Comparison of ENCODE assay signal across 12 mouse cellular contexts in genomic region chr17:34934031-34934430, GRCm38 (mm10). TPM values are rescaled to one million over a fixed set of nuclear protein-coding genes. Genes with fewer than 3 reads are reported as not detected.
DNase-seq lines count a peak whose midpoint lies in the region; ATAC-seq and TF ChIP-seq lines count a peak whose summit lies in the region.
"Had no signal": no experiment of that assay in that cellular context is flagged by ENCODE, and none has a peak within 500 bp of the region (broad histone marks: within the 10 kb centered on the region; RNA-seq: fewer than 3 reads in every experiment).

No protein-coding gene starts in this region.

- H3K27ac ChIP-seq in forebrain, embryonic 10.5 days, result peak overlapping the region; percentile 30; the same call in 1 of the 2 replicates
- no peak overlapping the region for H3K27ac ChIP-seq in forebrain, embryonic 13.5 days
- no peak overlapping the region for H3K27ac ChIP-seq in liver, embryonic 14.5 days

- H3K27me3 ChIP-seq in forebrain, embryonic 10.5 days (ENCODE audit: poor library complexity, severe bottlenecking), result peaks cover 12% of the 10 kb centered on the region
- no peaks in the 10 kb centered on the region for H3K27me3 ChIP-seq in forebrain, embryonic 13.5 days
- no peaks in the 10 kb centered on the region for H3K27me3 ChIP-seq in megakaryocyte, embryonic 14.5 days (replicated peaks)
- no peaks in the 10 kb centered on the region for H3K27me3 ChIP-seq in liver, embryonic 14.5 days (ENCODE audit: control insufficient read depth, insufficient read depth, low read length)

- H3K9ac ChIP-seq in forebrain, embryonic 13.5 days, result no peak overlapping the region
- no peak overlapping the region for H3K9ac ChIP-seq in liver, embryonic 14.5 days (replicated peaks)

- peak overlapping the region; percentile 18 for H3K4me3 ChIP-seq in forebrain, embryonic 10.5 days
- H3K4me3 ChIP-seq in forebrain, embryonic 13.5 days, result no peak overlapping the region
- H3K4me3 ChIP-seq in megakaryocyte, embryonic 14.5 days (replicated peaks), result peak overlapping the region; percentile 14
- no peak overlapping the region for H3K4me3 ChIP-seq in liver, embryonic 14.5 days (ENCODE audit: insufficient read depth in 1 of 2, low read depth in 2 of 2, low read length in 2 of 2)
- H3K4me3 ChIP-seq: erythroblast, embryonic 14.5 days had no signal

- no peak for DNase-seq in forebrain, embryonic 10.5 days (ENCODE audit: extremely low spot score, low spot score)
- peak; percentile 75 for DNase-seq in kidney, adult 18-20 months
- DNase-seq in liver, embryonic 14.5 days (ENCODE audit: low read depth in 3 of 3, low spot score in 3 of 3), result no peak
- DNase-seq in gastrocnemius, postnatal 14 days, result no peak
- no peak for DNase-seq in yolk sac, embryonic 10.5 days (ENCODE audit: low spot score)
- DNase-seq: spleen, adult 18-20 months had no signal

- no peak overlapping the region for H3K4me2 ChIP-seq in forebrain, embryonic 13.5 days
- peak overlapping the region; percentile 31 for H3K4me2 ChIP-seq in liver, embryonic 14.5 days (ENCODE audit: low read depth)

- WGBS in forebrain, embryonic 10.5 days, result 68% methylated on average over 24 of the region's 24 CpGs
- 77% methylated on average over 24 of the region's 24 CpGs for WGBS in forebrain, embryonic 13.5 days
- WGBS in liver, embryonic 14.5 days (ENCODE audit: insufficient replicate concordance), result 73% methylated on average over 24 of the region's 24 CpGs

- TF ChIP-seq CTCF in liver, embryonic 14.5 days (IDR thresholded peaks at IDR 0.05; ENCODE audit: low read depth), result no peak

- peaks cover 21% of the 10 kb centered on the region for H3K36me3 ChIP-seq in forebrain, embryonic 10.5 days (replicated peaks)
- H3K36me3 ChIP-seq in forebrain, embryonic 13.5 days (ENCODE audit: poor library complexity, severe bottlenecking), result peaks cover 20% of the 10 kb centered on the region; the same call in 1 of the 2 replicates
- H3K36me3 ChIP-seq in megakaryocyte, embryonic 14.5 days (replicated peaks; ENCODE audit: low read length), result peaks cover 49% of the 10 kb centered on the region
- no peaks in the 10 kb centered on the region for H3K36me3 ChIP-seq in liver, embryonic 14.5 days (replicated peaks; ENCODE audit: control insufficient read depth, insufficient read depth, low read depth)

- intact Hi-C loops in gastrocnemius, postnatal 14 days (cut with DNase I; ENCODE audit: low total_unique reads), result no loop called here

- H3K4me1 ChIP-seq in forebrain, embryonic 10.5 days, result peaks cover 38% of the 10 kb centered on the region
- H3K4me1 ChIP-seq in forebrain, embryonic 13.5 days, result peaks cover 9% of the 10 kb centered on the region
- H3K4me1 ChIP-seq in megakaryocyte, embryonic 14.5 days, result peaks cover 49% of the 10 kb centered on the region
- peaks cover 2 to 5% of the 10 kb centered on the region in 2 experiments; a peak in 3 of 4 replicates for H3K4me1 ChIP-seq in liver, embryonic 14.5 days (replicated peaks; ENCODE audit: control insufficient read depth in 2 of 2, insufficient read depth in 2 of 2, low read length in 1 of 2)

- no peak for TF ChIP-seq EP300 in liver, embryonic 14.5 days (IDR thresholded peaks at IDR 0.05; ENCODE audit: low read depth)

- H3K9me3 ChIP-seq in forebrain, embryonic 10.5 days, result no peaks in the 10 kb centered on the region
- no peaks in the 10 kb centered on the region for H3K9me3 ChIP-seq in forebrain, embryonic 13.5 days (replicated peaks)
- no peaks in the 10 kb centered on the region for H3K9me3 ChIP-seq in megakaryocyte, embryonic 14.5 days
- H3K9me3 ChIP-seq in liver, embryonic 14.5 days (ENCODE audit: control insufficient read depth, low read length), result no peaks in the 10 kb centered on the region

- ATAC-seq in forebrain, embryonic 13.5 days, result no peak
- ATAC-seq in megakaryocyte, adult 5-6 weeks (ENCODE audit: poor library complexity, severe bottlenecking), result no peak
- ATAC-seq in liver, embryonic 14.5 days (ENCODE audit: insufficient read depth), result no peak

RNA-seq across cellular contexts. Expression of gene Neu1, which starts 3.0 kb away (rescaled TPM):
- polyA plus RNA-seq in forebrain, embryonic 10.5 days (2016; fragmentation: Nextera tagmentation; extraction: Ambion mirVana), result 18.2 and 18.8 TPM in 2 replicates
- polyA plus RNA-seq in forebrain, embryonic 13.5 days (2015; fragmentation: Nextera tagmentation; extraction: Ambion mirVana), result 18.0 and 18.7 TPM in 2 replicates
- polyA plus RNA-seq in megakaryocyte, embryonic 14.5 days (2012; ENCODE audit: insufficient read depth, low replicate concordance), result 12.4 and 41.3 TPM in 2 replicates
- total RNA-seq in megakaryocyte, adult 5-6 weeks (2015), result 18.1 and 22.9 TPM in 2 replicates
- total RNA-seq in megakaryocyte, adult 5-6 weeks (2017), result 23.4 and 23.7 TPM in 2 replicates
- 9.7 and 11.0 TPM in 2 replicates for polyA plus RNA-seq in liver, embryonic 14.5 days (2012; rRNA removed)
- polyA plus RNA-seq in liver, embryonic 14.5 days (2014; fragmentation: Nextera tagmentation; extraction: Ambion mirVana), result 10.1 and 10.4 TPM in 2 replicates
- total RNA-seq in gastrocnemius, postnatal 14 days (2021), result 1 to 10 TPM; 8.0 to 8.3 TPM

RNA-seq across cellular contexts. Expression of gene Slc44a4, which starts 19.8 kb away (rescaled TPM):
- 0.06 and 0.11 TPM in 2 replicates for polyA plus RNA-seq in forebrain, embryonic 10.5 days (2016; fragmentation: Nextera tagmentation; extraction: Ambion mirVana)
- polyA plus RNA-seq in forebrain, embryonic 13.5 days (2015; fragmentation: Nextera tagmentation; extraction: Ambion mirVana), result not detected in 2 replicates
- not detected in 2 replicates for polyA plus RNA-seq in megakaryocyte, embryonic 14.5 days (2012; ENCODE audit: insufficient read depth, low replicate concordance)
- total RNA-seq in megakaryocyte, adult 5-6 weeks (2015), result 0.33 TPM in 1 of 2 replicates, not detected in the other
- total RNA-seq in megakaryocyte, adult 5-6 weeks (2017), result 0.12 TPM in 1 of 2 replicates, not detected in the other
- polyA plus RNA-seq in liver, embryonic 14.5 days (2012; rRNA removed), result 1.0 and 1.6 TPM in 2 replicates
- polyA plus RNA-seq in liver, embryonic 14.5 days (2014; fragmentation: Nextera tagmentation; extraction: Ambion mirVana), result 2.5 and 2.7 TPM in 2 replicates
- total RNA-seq in gastrocnemius, postnatal 14 days (2021), result under 1 TPM in 1 of 2 experiments, not detected in 1; 0.09 TPM
- polyA plus RNA-seq: erythroblast, embryonic 14.5 days; neural tube, embryonic 14.5 days had no signal

RNA-seq across cellular contexts. Expression of gene Hspa1b, which starts 25.0 kb away (rescaled TPM):
- 0.07 TPM in 1 of 2 replicates, not detected in the other for polyA plus RNA-seq in forebrain, embryonic 10.5 days (2016; fragmentation: Nextera tagmentation; extraction: Ambion mirVana)
- polyA plus RNA-seq in forebrain, embryonic 13.5 days (2015; fragmentation: Nextera tagmentation; extraction: Ambion mirVana), result 0.10 and 0.12 TPM in 2 replicates
- polyA plus RNA-seq in megakaryocyte, embryonic 14.5 days (2012; ENCODE audit: insufficient read depth, low replicate concordance), result 4.5 and 7.2 TPM in 2 replicates
- 14.9 and 22.6 TPM in 2 replicates for total RNA-seq in megakaryocyte, adult 5-6 weeks (2015)
- total RNA-seq in megakaryocyte, adult 5-6 weeks (2017), result 23.0 and 30.6 TPM in 2 replicates
- 1.5 and 3.5 TPM in 2 replicates for polyA plus RNA-seq in liver, embryonic 14.5 days (2012; rRNA removed)
- polyA plus RNA-seq in liver, embryonic 14.5 days (2014; fragmentation: Nextera tagmentation; extraction: Ambion mirVana), result not detected in 2 replicates
- 1 to 10 TPM; 2.6 to 5.9 TPM for total RNA-seq in gastrocnemius, postnatal 14 days (2021)

RNA-seq across cellular contexts. Expression of gene Gm20481, which starts 35.7 kb away (rescaled TPM):
- not detected in 2 replicates for polyA plus RNA-seq in forebrain, embryonic 10.5 days (2016; fragmentation: Nextera tagmentation; extraction: Ambion mirVana)
- polyA plus RNA-seq in forebrain, embryonic 13.5 days (2015; fragmentation: Nextera tagmentation; extraction: Ambion mirVana), result not detected in 2 replicates
- polyA plus RNA-seq in megakaryocyte, embryonic 14.5 days (2012; ENCODE audit: insufficient read depth, low replicate concordance), result not detected in 2 replicates
- total RNA-seq in megakaryocyte, adult 5-6 weeks (2015), result not detected in 2 replicates
- not detected in 2 replicates for total RNA-seq in megakaryocyte, adult 5-6 weeks (2017)
- not detected in 2 replicates for polyA plus RNA-seq in liver, embryonic 14.5 days (2012; rRNA removed)
- not detected in 2 replicates for polyA plus RNA-seq in liver, embryonic 14.5 days (2014; fragmentation: Nextera tagmentation; extraction: Ambion mirVana)
- not detected for total RNA-seq in gastrocnemius, postnatal 14 days (2021)
- total RNA-seq: layer of hippocampus, postnatal 14 days had no signal
- polyA plus RNA-seq: erythroblast, embryonic 14.5 days; neural tube, embryonic 14.5 days had no signal

RNA-seq across cellular contexts. Expression of gene Ehmt2, which starts 35.8 kb away (rescaled TPM):
- polyA plus RNA-seq in forebrain, embryonic 10.5 days (2016; fragmentation: Nextera tagmentation; extraction: Ambion mirVana), result 93.3 and 98.8 TPM in 2 replicates
- 97.9 and 107 TPM in 2 replicates for polyA plus RNA-seq in forebrain, embryonic 13.5 days (2015; fragmentation: Nextera tagmentation; extraction: Ambion mirVana)
- polyA plus RNA-seq in megakaryocyte, embryonic 14.5 days (2012; ENCODE audit: insufficient read depth, low replicate concordance), result 356 and 543 TPM in 2 replicates
- 66.5 and 68.9 TPM in 2 replicates for total RNA-seq in megakaryocyte, adult 5-6 weeks (2015)
- total RNA-seq in megakaryocyte, adult 5-6 weeks (2017), result 75.4 and 75.7 TPM in 2 replicates
- 28.5 and 29.7 TPM in 2 replicates for polyA plus RNA-seq in liver, embryonic 14.5 days (2012; rRNA removed)
- polyA plus RNA-seq in liver, embryonic 14.5 days (2014; fragmentation: Nextera tagmentation; extraction: Ambion mirVana), result 10.2 TPM in 2 replicates
- total RNA-seq in gastrocnemius, postnatal 14 days (2021), result 10 to 100 TPM; 29.4 to 32.2 TPM

Comparison
In these comparisons a context has a peak if more than half of its experiments do, and no peak if none do; other contexts are left out.
1. H3K4me3 ChIP-seq: peak in forebrain, embryonic 10.5 days (single experiment) and megakaryocyte, embryonic 14.5 days (single experiment); none in forebrain, embryonic 13.5 days (single experiment) and liver, embryonic 14.5 days (0 of 2).